Mouse (Mus musculus) hindbrain, embryonic 11.5 days (tissue): ENCODE results near the gene Ldb1. TPM values are rescaled to one million over a fixed set of nuclear protein-coding genes. Genes with fewer than 3 reads are reported as not detected.

Source experiments
- ATAC-seq: fragments of 200-750 bp; cut with Nextera tagmentation; 2 replicates; pipeline ENCODE4 v1.8.0; 2017; ENCODE audit warnings: mild to moderate bottlenecking, moderate TSS enrichment, moderate library complexity; ENCODE audit not compliant: low FRiP score
- DNase-seq: peaks from one replicate; pipeline ENCODE4 v3.0.0-alpha.2; 2015; ENCODE audit warnings: low spot score
- H3K27ac ChIP-seq: fragments of 300-500 bp; sonication (generic); 2 replicates; pipeline ENCODE4 v1.5.1; 2014; ENCODE audit warnings: mild to moderate bottlenecking, low read depth, low read length
- H3K27me3 ChIP-seq: fragments of 300-500 bp; sonication (generic); 2 replicates; pipeline ENCODE4 v1.6.1; 2014; ENCODE audit warnings: mild to moderate bottlenecking, low read length, moderate library complexity, mixed read lengths; ENCODE audit not compliant: control insufficient read depth, insufficient read depth
- H3K36me3 ChIP-seq: fragments of 300-500 bp; sonication (generic); 2 replicates; pipeline ENCODE4 v1.6.1; 2014; ENCODE audit warnings: mild to moderate bottlenecking, low read length, moderate library complexity, mixed read lengths; ENCODE audit not compliant: control insufficient read depth, insufficient read depth
- H3K4me1 ChIP-seq: fragments of 300-500 bp; sonication (generic); replicated peaks from 2 replicates; pipeline ENCODE4 v1.6.1; 2014; ENCODE audit warnings: low read length, mixed read lengths; ENCODE audit not compliant: control insufficient read depth, insufficient read depth
- H3K4me2 ChIP-seq: fragments of 300-500 bp; sonication (generic); replicated peaks from 2 replicates; pipeline ENCODE4 v1.6.1; 2014; ENCODE audit warnings: mild to moderate bottlenecking, low read depth, low read length
- H3K4me3 ChIP-seq: fragments of 300-500 bp; sonication (generic); 2 replicates; pipeline ENCODE4 v1.5.1; 2014; ENCODE audit warnings: low read depth, low read length
- H3K9ac ChIP-seq: fragments of 300-500 bp; sonication (generic); 2 replicates; pipeline ENCODE4 v1.6.1; 2014; ENCODE audit warnings: low read depth, low read length
- H3K9me3 ChIP-seq: fragments of 300-500 bp; sonication (generic); 2 replicates; pipeline ENCODE4 v1.6.1; 2016; ENCODE audit warnings: low read length; ENCODE audit not compliant: control insufficient read depth
- polyA plus RNA-seq: library from polyadenylated mRNA; unstranded; fragments of >200 nt; fragmentation: Nextera tagmentation; extraction: Ambion mirVana; gene quantifications from 2 replicates; pipeline ENCODE4 v1.2.1, GENCODE M21; 2014

Gene Ldb1
- polyA plus RNA-seq, 1 experiment from 2014 or later, result 95.8 TPM

DNA sequence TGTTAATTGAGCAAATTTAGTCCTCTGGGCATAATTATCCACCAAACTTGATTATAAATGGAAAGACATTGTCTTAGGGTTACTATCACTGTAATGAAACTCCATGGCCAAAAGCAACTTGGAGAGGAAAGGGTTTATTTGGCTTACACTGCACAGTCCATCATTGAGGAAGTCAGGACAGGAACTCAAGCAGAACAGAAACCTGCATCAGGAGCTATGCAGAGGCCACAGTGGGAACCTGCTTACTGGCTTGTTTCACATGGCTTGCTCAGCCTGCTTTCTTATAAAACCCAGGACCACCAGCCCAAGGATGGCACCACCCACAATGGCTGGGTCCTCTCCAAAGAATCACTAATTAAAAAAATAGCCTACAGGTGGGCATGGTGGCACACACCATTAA is 60.6 kb downstream of the Ldb1 start:
- Histone ChIP-seq H3K4me3 (no peak overlapping the region), H3K4me1 (no peaks in the 10 kb centered on the region), H3K4me2 (no peak overlapping the region), H3K9me3 (no peaks in the 10 kb centered on the region), H3K27ac (no peak overlapping the region), H3K9ac (no peak overlapping the region), H3K36me3 (no peaks in the 10 kb centered on the region), H3K27me3 (no peaks in the 10 kb centered on the region)
- DNase-seq (no peak), ATAC-seq (no peak)

Other genes with a start within 250 kb of the Ldb1 start
- gene Kcnip2, start 229.2 kb downstream of the Ldb1 start, polyA plus RNA-seq, result 0.56 and 0.73 TPM in 2 replicates
- 13.7 and 15.3 TPM in 2 replicates for gene Armh3, start 46.7 kb downstream of the Ldb1 start, polyA plus RNA-seq
- gene Hps6, start 41.7 kb downstream of the Ldb1 start, polyA plus RNA-seq, result 1.0 and 1.9 TPM in 2 replicates
- 42.7 and 45.8 TPM in 2 replicates for gene Pprc1, start 328 bp downstream of the Ldb1 start, polyA plus RNA-seq
- gene Nolc1, start 30.6 kb upstream of the Ldb1 start, polyA plus RNA-seq, result 102 and 103 TPM in 2 replicates
- not detected in 2 replicates for gene Elovl3, start 86.7 kb upstream of the Ldb1 start, polyA plus RNA-seq
- 0.65 and 0.88 TPM in 2 replicates for gene Pitx3, start 103.1 kb upstream of the Ldb1 start, polyA plus RNA-seq
- 43.8 and 63.0 TPM in 2 replicates for gene Gbf1, start 107.3 kb upstream of the Ldb1 start, polyA plus RNA-seq